Mouse (Mus musculus) cerebellum, adult (tissue): ENCODE measurements around the gene Mmp3.
"Not testable (repeated sequence)": the region's sequence is repeated elsewhere in the genome, so short reads cannot be mapped to it uniquely, and the experiment has no call there.

Experiments used
- ATAC-seq: cut with Nextera tagmentation; 2 replicates; pipeline ENCODE4 v1.9.2; 2017; ENCODE audit warnings: mild to moderate bottlenecking, moderate library complexity, mixed read lengths; ENCODE audit not compliant: insufficient number of reproducible peaks, low FRiP score, low TSS enrichment

The Mmp3 gene

GRCm38 (mm10) chr9:7445522-7445921 is at the start of gene Mmp3:
TSS of gene Mmp3 (plus strand) at chr9:7445822.
- no peak for ATAC-seq

GRCm38 (mm10) chr9:7396556-7396955 is 49.1 kb upstream of the Mmp3 start:
- not testable (repeated sequence) for ATAC-seq

- ATAC-seq = no peak
Observed at GRCm38 (mm10) chr9:7453302-7453701, 7.7 kb downstream of the Mmp3 start.

- no peak for ATAC-seq
Observed at GRCm38 (mm10) chr9:7470262-7470661, 24.6 kb downstream of the Mmp3 start.

- no peak for ATAC-seq
Observed at GRCm38 (mm10) chr9:7483684-7484394, 38.2 kb downstream of the Mmp3 start.

- no peak for ATAC-seq
Observed at GRCm38 (mm10) chr9:7501138-7501537, 55.5 kb downstream of the Mmp3 start.

- ATAC-seq = no peak
Observed at GRCm38 (mm10) chr9:7502051-7502450, 56.4 kb downstream of the Mmp3 start, which contains the start of gene Mmp10. TSS of gene Mmp10 (plus strand) at chr9:7502352.
